Mouse (Mus musculus) liver, postnatal 0 days (tissue): ENCODE measurements around the gene Fbxw10.

Experiments
- CTCF ChIP-seq: sonication (generic); IDR thresholded peaks from 2 replicates; pipeline ENCODE4 v1.5.1; 2016; ENCODE audit warnings: antibody characterized with exemption, low read depth
- EP300 ChIP-seq: IDR thresholded peaks from 2 replicates; pipeline ENCODE4 v1.6.1; 2016; ENCODE audit warnings: antibody characterized with exemption, low read depth, mild to moderate bottlenecking

DNA sequence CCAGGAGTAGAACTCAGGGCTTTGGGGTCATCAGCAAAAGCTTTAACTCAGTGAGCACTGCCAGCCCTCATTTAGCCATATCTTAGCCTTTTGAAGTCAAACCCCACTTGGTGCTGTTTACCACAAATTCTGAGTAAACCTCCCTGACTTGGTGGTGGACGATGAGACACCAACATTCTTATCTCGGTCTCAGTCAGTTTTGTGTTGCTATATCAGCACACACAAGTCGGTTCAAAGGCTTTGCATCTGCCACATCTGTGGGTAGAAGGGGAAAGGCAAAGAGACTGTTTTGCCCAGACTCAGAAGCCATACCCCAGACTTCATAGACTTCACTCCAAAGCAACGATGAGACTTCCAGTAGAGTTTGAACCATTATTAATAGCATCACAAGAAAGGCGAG, 2.3 kb upstream of the Fbxw10 start:
- no peak for TF ChIP-seq EP300
- TF ChIP-seq CTCF: no peak
